Mouse (Mus musculus) ES-E14 (cell line): Measurements from ENCODE around the gene Inpp5f. TPM values are rescaled to one million over a fixed set of nuclear protein-coding genes. Genes with fewer than 3 reads are reported as not detected.

Experiments
- DNase-seq: peaks from one replicate; pipeline ENCODE4 v3.0.0-alpha.2; 2013; ENCODE audit warnings: low read depth, low spot score
- H3K27ac ChIP-seq: 2 replicates; pipeline ENCODE4 v1.5.1; 2012; ENCODE audit warnings: low read depth, mild to moderate bottlenecking, low read length, moderate library complexity, mixed read lengths; ENCODE audit not compliant: poor library complexity, insufficient read depth, severe bottlenecking
- H3K36me3 ChIP-seq: 2 replicates; pipeline ENCODE4 v1.6.1; 2012; ENCODE audit warnings: mild to moderate bottlenecking, low read length, moderate library complexity, mixed read lengths; ENCODE audit not compliant: control insufficient read depth, poor library complexity, insufficient read depth, severe bottlenecking
- H3K4me1 ChIP-seq, 2 experiments: fragments of 150-350 bp in 1 of 2; sonication (generic) in 1 of 2; 2 replicates each; pipeline ENCODE4 v1.6.1; 2012; ENCODE audit warnings: low read length in 2 of 2, mild to moderate bottlenecking in 1 of 2, mixed read lengths in 1 of 2; ENCODE audit not compliant: control insufficient read depth in 2 of 2, insufficient read depth in 2 of 2, poor library complexity in 1 of 2
- H3K4me3 ChIP-seq, 2 experiments: fragments of 150-350 bp in 1 of 2; sonication (generic) in 1 of 2; 2 replicates each; pipeline ENCODE4 v1.5.1; 2012; ENCODE audit warnings: low read length in 2 of 2, low read depth in 1 of 2, mild to moderate bottlenecking in 1 of 2, mixed read lengths in 1 of 2; ENCODE audit not compliant: insufficient read depth in 1 of 2, poor library complexity in 1 of 2, severe bottlenecking in 1 of 2
- H3K9ac ChIP-seq: 2 replicates; pipeline ENCODE4 v1.6.1; 2012; ENCODE audit warnings: low read depth, mild to moderate bottlenecking, low read length, mixed read lengths; ENCODE audit not compliant: poor library complexity, insufficient read depth, severe bottlenecking
- H3K9me3 ChIP-seq: fragments of 150-350 bp; sonication (generic); 2 replicates; pipeline ENCODE4 v1.6.1; 2012; ENCODE audit warnings: low read depth, mild to moderate bottlenecking, low read length; ENCODE audit not compliant: control insufficient read depth, insufficient read depth
- CHD2 ChIP-seq: IDR thresholded peaks from 2 replicates; pipeline ENCODE4 v1.6.1; 2014; ENCODE audit warnings: mild to moderate bottlenecking, low read depth, low read length, inconsistent platforms
- HCFC1 ChIP-seq: IDR thresholded peaks from 2 replicates; pipeline ENCODE4 v1.6.1; 2012; ENCODE audit warnings: low read length, inconsistent platforms, borderline replicate concordance; ENCODE audit not compliant: insufficient read depth
- MAFK ChIP-seq: IDR thresholded peaks from 2 replicates; pipeline ENCODE4 v1.6.1; 2014; ENCODE audit warnings: mild to moderate bottlenecking, low read depth, low read length, inconsistent platforms; ENCODE audit not compliant: insufficient read depth
- ZC3H11A ChIP-seq: IDR thresholded peaks from 2 replicates; pipeline ENCODE4 v1.6.1; 2012; ENCODE audit warnings: low read depth, mild to moderate bottlenecking, inconsistent platforms, low read length, borderline replicate concordance
- ZNF384 ChIP-seq: IDR thresholded peaks from 2 replicates; pipeline ENCODE4 v1.6.1; 2012; ENCODE audit warnings: low read depth, low read length, inconsistent platforms
- in situ Hi-C, 2 experiments: fragments of 600-800 bp; cut with MboI; formaldehyde crosslinking; loops; one replicate each; pipeline ENCODE4 v1.15.1; 2025; ENCODE audit warnings: low sequenced_read_pairs in 2 of 2, inconsistent platforms in 1 of 2; ENCODE audit not compliant: unreplicated experiment in 2 of 2
- total RNA-seq: library from RNA; depleted of rRNA; stranded (reverse); fragments of 300-350 nt; gene quantifications from 2 replicates; pipeline ENCODE4 v1.2.3, GENCODE M21; 2012; rRNA removed

Inpp5f gene
- total RNA-seq, 1 experiment: 14.7 TPM

- H3K9me3 ChIP-seq: no peaks in the 10 kb centered on the region
- no peaks in the 10 kb centered on the region for H3K36me3 ChIP-seq
- H3K27ac ChIP-seq: no peak overlapping the region
- in situ Hi-C loops: no loop called here
- peaks cover 0 to 5% of the 10 kb centered on the region in 2 experiments; a peak in 2 of 4 replicates for H3K4me1 ChIP-seq
- no peak for DNase-seq
- no peak overlapping the region; the same call in 1 of the 2 replicates for H3K9ac ChIP-seq
- no peak overlapping the region for H3K4me3 ChIP-seq
- no peak for TF ChIP-seq ZC3H11A
- TF ChIP-seq MAFK: no peak
- TF ChIP-seq ZNF384: no peak
- no peak for TF ChIP-seq CHD2
- TF ChIP-seq HCFC1: no peak
These were observed 132.8 kb downstream of the Inpp5f start for GRCm38 (mm10) chr7:128743898-128744297.

DNA sequence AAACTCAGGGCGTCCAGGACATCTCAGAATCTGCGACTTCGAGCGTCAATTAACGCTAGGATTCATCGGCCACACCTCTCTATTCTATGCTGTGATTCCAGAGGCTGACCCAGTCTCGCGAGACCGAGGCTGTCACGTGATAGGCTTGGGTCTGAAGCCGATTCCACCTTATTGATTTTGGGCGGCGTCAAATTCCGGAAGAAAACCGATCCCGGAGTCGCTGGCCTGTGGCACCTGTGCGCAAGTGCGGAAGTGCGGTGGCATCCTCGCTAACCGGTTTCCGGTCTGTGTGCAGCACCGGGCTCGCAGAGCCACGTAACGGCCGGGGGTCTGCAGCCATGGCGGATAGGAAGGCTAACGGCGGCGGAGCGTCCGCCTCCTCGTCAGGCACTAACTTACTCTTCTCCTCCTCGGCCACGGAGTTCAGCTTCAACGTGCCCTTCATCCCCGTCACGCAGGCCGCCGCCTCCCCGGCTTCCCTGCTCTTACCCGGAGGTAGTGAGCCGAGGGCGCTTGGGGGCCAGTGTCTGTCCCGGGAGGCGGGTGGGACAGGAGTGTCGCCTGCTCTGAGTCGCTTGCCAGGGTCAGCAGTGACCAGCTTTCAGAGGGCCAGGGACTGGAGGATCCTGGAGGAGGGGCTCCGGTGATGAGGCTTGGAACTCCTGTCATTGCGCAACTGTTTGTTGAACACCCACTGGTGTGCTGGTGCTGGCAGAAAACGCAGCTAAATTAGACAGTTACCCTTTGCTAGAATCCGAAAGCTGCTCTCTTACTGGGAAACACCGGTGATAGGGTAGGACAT is 133.8 kb downstream of the Inpp5f start, which contains the start of gene Sec23ip:
TSS of gene Sec23ip (plus strand) at position 260 of the 802 bp plus-strand sequence.
- Histone ChIP-seq H3K36me3 (peaks cover under 1% of the 10 kb centered on the region; the same call in 1 of the 2 replicates), H3K4me3 (peak within 1 kb of the TSS; percentile 65 to 94), H3K9me3 (no peaks in the 10 kb centered on the region), H3K27ac (peak within 1 kb of the TSS; percentile 30), H3K4me1 (peaks cover 0 to 6% of the 10 kb centered on the region in 2 experiments; a peak in 2 of 4 replicates), H3K9ac (peak within 1 kb of the TSS; percentile 95)
- in situ Hi-C loops: no loop called here
- TF ChIP-seq CHD2: peak; percentile 100
- TF ChIP-seq ZNF384: no peak
- TF ChIP-seq HCFC1: peak; percentile 95
- DNase-seq: peak; percentile 99

Other genes starting within 250 kb of the Inpp5f start
- gene Rgs10, start 192.6 kb upstream of the Inpp5f start, total RNA-seq: 5.4 and 6.2 TPM in 2 replicates
- gene Tial1, start 149.6 kb upstream of the Inpp5f start, total RNA-seq: 73.2 and 73.7 TPM in 2 replicates
- 6.3 and 13.6 TPM in 2 replicates for gene Bag3, start 87.7 kb upstream of the Inpp5f start, total RNA-seq
- gene Mcmbp, start 129.2 kb downstream of the Inpp5f start, total RNA-seq: 61.3 and 67.8 TPM in 2 replicates
- gene Sec23ip, start 133.6 kb downstream of the Inpp5f start, total RNA-seq: 18.9 and 25.3 TPM in 2 replicates